In the genomic region with DNA sequence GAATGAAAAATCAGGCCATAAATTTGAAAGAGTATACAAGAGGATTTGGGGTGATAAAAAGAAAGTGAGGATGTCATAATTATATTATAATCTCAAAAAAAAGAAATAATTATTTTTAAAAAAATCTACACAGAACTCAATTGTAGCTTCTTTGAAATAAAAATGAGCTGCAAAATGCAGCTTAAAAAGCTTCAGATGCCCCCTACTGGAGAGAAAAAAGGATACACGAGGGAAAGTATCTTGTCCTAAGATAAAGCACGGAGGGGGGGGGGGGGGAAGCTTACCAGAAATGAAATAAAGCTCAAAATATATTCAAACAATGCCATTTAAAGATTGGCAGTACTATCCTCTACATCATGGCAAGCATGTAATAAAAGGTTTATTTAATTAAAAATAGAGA, we compare ENCODE assay signal across 11 mouse cellular contexts.
DNase-seq lines count a peak whose midpoint lies in the region; ATAC-seq and TF ChIP-seq lines count a peak whose summit lies in the region.
"Had no signal": no experiment of that assay in that cellular context is flagged by ENCODE, and none has a peak within 500 bp of the region (broad histone marks: within the 10 kb centered on the region; RNA-seq: fewer than 3 reads in every experiment).

No protein-coding gene starts in this region.

- no peak overlapping the region for H3K9ac ChIP-seq in liver, adult 2 months (ENCODE audit: low read depth, low read length)
- no peak overlapping the region for H3K9ac ChIP-seq in liver, embryonic 11.5 days (ENCODE audit: low read depth, low read length)
- H3K9ac ChIP-seq: neural tube, embryonic 13.5 days had no signal

- no peak overlapping the region for H3K4me3 ChIP-seq in liver, adult 2 months (ENCODE audit: insufficient read depth, low read depth, low read length)
- H3K4me3 ChIP-seq in liver, embryonic 11.5 days (ENCODE audit: low read depth, low read length): no peak overlapping the region
- H3K4me3 ChIP-seq: neural tube, embryonic 13.5 days had no signal

- no peak for TF ChIP-seq POLR2A in liver, adult 2 months (IDR thresholded peaks at IDR 0.05; ENCODE audit: extremely low read depth, insufficient read depth, low read length)

- H3K27ac ChIP-seq in liver, adult 2 months (replicated peaks; ENCODE audit: insufficient read depth, low read depth, low read length): no peak overlapping the region
- H3K27ac ChIP-seq in liver, embryonic 11.5 days (ENCODE audit: low read depth, low read length): no peak overlapping the region
- H3K27ac ChIP-seq: neural tube, embryonic 13.5 days had no signal

- ATAC-seq in liver, embryonic 11.5 days (replicated peaks; ENCODE audit: low FRiP score): no peak

- no peaks in the 10 kb centered on the region for H3K4me1 ChIP-seq in liver, adult 2 months (ENCODE audit: control insufficient read depth, insufficient read depth, low read length)
- H3K4me1 ChIP-seq in liver, embryonic 11.5 days (replicated peaks; ENCODE audit: control insufficient read depth, insufficient read depth, low read length): no peaks in the 10 kb centered on the region
- H3K4me1 ChIP-seq: neural tube, embryonic 13.5 days had no signal

- no peaks in the 10 kb centered on the region for H3K79me2 ChIP-seq in liver, adult 2 months (ENCODE audit: control insufficient read depth, insufficient read depth, low read length)

- WGBS in liver, adult 2 months: 7% methylated on average over 2 of the region's 2 CpGs
- 9% methylated on average over 2 of the region's 2 CpGs for WGBS in liver, embryonic 11.5 days

- no peaks in the 10 kb centered on the region for H3K27me3 ChIP-seq in liver, adult 2 months (ENCODE audit: control insufficient read depth, insufficient read depth, low read length)
- H3K27me3 ChIP-seq in liver, embryonic 11.5 days (replicated peaks; ENCODE audit: control insufficient read depth, insufficient read depth, low read length): no peaks in the 10 kb centered on the region
- H3K27me3 ChIP-seq: neural tube, embryonic 13.5 days had no signal

- TF ChIP-seq CTCF in liver, adult 2 months (IDR thresholded peaks at IDR 0.05; ENCODE audit: low read depth, low read length): no peak

- peak; percentile 15 for DNase-seq in gastrocnemius, adult 18-20 months (ENCODE audit: low spot score)
- no peak for DNase-seq in gastrocnemius, postnatal 25 days
- DNase-seq in liver, adult 2 months (ENCODE audit: extremely low read depth, low read depth, low spot score): peak; percentile 53
- no peak for DNase-seq in liver, embryonic 11.5 days (ENCODE audit: low spot score)
- peak; percentile 9 for DNase-seq in MEL-GATA-1-ER (ENCODE audit: extremely low read depth, low read depth)
- peak; percentile 61 for DNase-seq in lung, postnatal 36 days
- no peak for DNase-seq in urinary bladder, adult 2 months (ENCODE audit: low spot score)
- no peak for DNase-seq in urinary bladder, adult 18-20 months (ENCODE audit: low spot score in 2 of 2)
- DNase-seq: cerebellum, postnatal 25 days; liver had no signal

- no peaks in the 10 kb centered on the region for H3K9me3 ChIP-seq in liver, embryonic 11.5 days (ENCODE audit: control insufficient read depth, low read length)
- H3K9me3 ChIP-seq: neural tube, embryonic 13.5 days had no signal

- no peak overlapping the region for H3K4me2 ChIP-seq in liver, embryonic 11.5 days
- H3K4me2 ChIP-seq: neural tube, embryonic 13.5 days had no signal

- no peaks in the 10 kb centered on the region for H3K36me3 ChIP-seq in liver, adult 2 months (ENCODE audit: control insufficient read depth, insufficient read depth, low read length)
- no peaks in the 10 kb centered on the region for H3K36me3 ChIP-seq in liver, embryonic 11.5 days (ENCODE audit: control insufficient read depth, insufficient read depth, low read length)
- H3K36me3 ChIP-seq: neural tube, embryonic 13.5 days had no signal

Comparison
In these comparisons a context has a peak if more than half of its experiments do, and no peak if none do; other contexts are left out.
1. DNase-seq: peak in gastrocnemius, adult 18-20 months (single experiment), liver, adult 2 months (single experiment), MEL-GATA-1-ER (single experiment) and lung, postnatal 36 days (single experiment); none in gastrocnemius, postnatal 25 days (single experiment), liver, embryonic 11.5 days (single experiment), urinary bladder, adult 2 months (single experiment) and urinary bladder, adult 18-20 months (0 of 2).